Mouse (Mus musculus) olfactory bulb, adult 2 months (tissue): Measurements from ENCODE around the gene Sdc4. TPM values are rescaled to one million over a fixed set of nuclear protein-coding genes. Genes with fewer than 3 reads are reported as not detected.

ENCODE experiments used
- H3K27ac ChIP-seq: fragments of 200-500 bp; 2 replicates; pipeline ENCODE4 v1.5.1; 2012; ENCODE audit warnings: low read depth, low read length; ENCODE audit not compliant: insufficient read depth
- H3K4me1 ChIP-seq: fragments of 200-500 bp; 2 replicates; pipeline ENCODE4 v1.6.1; 2012; ENCODE audit warnings: low read length; ENCODE audit not compliant: control insufficient read depth, insufficient read depth
- H3K4me3 ChIP-seq: fragments of 200-500 bp; 2 replicates; pipeline ENCODE4 v1.5.1; 2012; ENCODE audit warnings: mild to moderate bottlenecking, low read depth, low read length, moderate library complexity; ENCODE audit not compliant: insufficient read depth
- CTCF ChIP-seq: fragments of 200-500 bp; IDR thresholded peaks from 2 replicates; pipeline ENCODE4 v1.5.1; 2012; ENCODE audit warnings: low read depth, mild to moderate bottlenecking, low read length, moderate library complexity; ENCODE audit not compliant: insufficient read depth
- POLR2A ChIP-seq: fragments of 200-500 bp; IDR thresholded peaks from 2 replicates; pipeline ENCODE4 v1.6.1; 2012; ENCODE audit warnings: mild to moderate bottlenecking, low read depth, low read length, moderate library complexity; ENCODE audit not compliant: insufficient read depth
- WGBS: fragments of 180-500 bp; shearing (Covaris S2); methylation state at CpG from one replicate; pipeline ENCODE4 v1.1.7; 2018; 5-methylcytosine and 5-hydroxymethylcytosine counted together
- polyA plus RNA-seq: library from polyadenylated mRNA; stranded (reverse); fragments of >200 nt; gene quantifications from 2 replicates; pipeline ENCODE4 v1.2.4, GENCODE M21; 2012; ENCODE audit warnings: low replicate concordance; ENCODE audit not compliant: missing spikeins, insufficient read depth, insufficient read length

The Sdc4 gene
- polyA plus RNA-seq, 1 experiment = 124 TPM

DNA sequence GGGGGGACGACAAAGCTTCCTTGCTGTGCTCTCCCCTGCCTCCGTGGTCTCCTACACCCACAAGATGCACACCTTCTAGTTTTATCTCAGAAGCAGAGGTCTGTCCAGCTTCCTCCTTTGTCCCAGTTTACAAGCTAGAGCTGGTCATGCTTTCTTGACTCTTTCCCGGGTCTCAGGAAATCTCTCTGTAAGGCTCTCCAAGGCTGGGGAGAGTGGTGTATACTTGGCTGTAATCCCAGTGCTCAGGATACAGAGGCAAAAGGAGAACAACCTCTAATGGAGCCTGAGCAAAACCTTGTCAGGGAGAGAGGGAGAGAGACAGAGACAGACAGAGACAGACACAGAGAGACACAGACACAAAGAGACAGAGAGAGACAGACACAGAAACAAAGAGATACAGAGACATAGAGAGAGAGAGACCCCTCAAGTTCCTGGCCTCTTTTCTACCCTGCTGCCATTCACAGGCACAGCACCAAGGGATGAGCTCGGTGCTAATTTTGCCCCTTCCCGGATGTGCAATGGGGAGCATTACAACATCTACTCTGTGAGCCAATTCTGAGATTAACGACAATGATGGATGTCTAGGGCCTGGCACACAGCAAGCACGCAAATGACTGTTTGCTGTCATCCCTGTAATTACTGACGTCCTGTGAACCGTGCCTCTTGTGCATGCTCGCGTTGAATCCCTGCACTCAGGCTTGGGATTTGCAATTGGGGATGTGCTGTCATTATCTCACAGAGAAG, 59.9 kb downstream of the Sdc4 start:
- TF ChIP-seq CTCF (no peak), POLR2A (no peak)
- Histone ChIP-seq H3K4me3 (no peak overlapping the region), H3K27ac (no peak overlapping the region), H3K4me1 (peaks cover 9% of the 10 kb centered on the region)
- WGBS = 51% methylated on average over 11 of the region's 11 CpGs

DNA sequence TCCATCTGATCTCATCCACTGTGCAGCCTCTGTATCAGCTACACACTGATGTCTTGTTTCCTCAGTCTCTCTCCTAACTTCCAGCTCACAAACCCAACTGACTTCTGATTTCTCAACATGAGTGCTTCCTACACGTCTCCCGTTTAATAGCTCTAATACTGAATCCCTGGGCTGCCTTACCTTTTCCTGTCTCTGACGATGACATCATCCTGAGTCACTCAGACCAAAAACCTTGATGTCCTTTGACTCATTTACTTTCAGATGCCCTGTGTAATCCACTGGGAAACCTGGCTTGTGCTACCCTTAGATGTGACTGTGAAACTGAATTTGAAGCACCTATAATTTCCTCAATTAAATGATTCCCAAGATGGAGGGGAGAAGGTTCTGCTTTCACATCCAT, 60.7 kb downstream of the Sdc4 start:
- Histone ChIP-seq H3K4me3 (no peak overlapping the region), H3K27ac (no peak overlapping the region), H3K4me1 (peaks cover 8% of the 10 kb centered on the region)
- 93% methylated on average over 3 of the region's 3 CpGs for WGBS
- no peak for TF ChIP-seq CTCF
- TF ChIP-seq POLR2A = no peak

DNA sequence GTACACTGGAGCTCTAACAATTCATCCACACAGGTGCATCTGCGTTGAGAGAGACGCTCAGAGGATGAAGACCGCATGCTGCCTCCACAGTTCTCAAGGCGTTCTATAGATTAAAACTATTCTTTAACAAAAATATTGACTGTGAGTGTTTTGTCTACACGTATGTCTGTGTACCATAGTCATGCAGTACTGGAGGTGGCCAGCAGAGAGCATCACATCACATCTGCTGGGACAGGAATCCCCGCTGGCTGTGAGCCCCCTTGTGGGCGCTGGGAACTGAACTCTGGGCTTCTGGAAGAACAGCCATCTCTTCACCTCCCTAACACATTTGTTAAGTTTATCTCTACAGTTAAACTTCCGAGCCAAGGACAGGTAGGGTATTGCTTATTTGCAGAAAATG, 62.0 kb downstream of the Sdc4 start:
- 82% methylated on average over 8 of the region's 8 CpGs for WGBS
- H3K27ac ChIP-seq = no peak overlapping the region
- TF ChIP-seq CTCF (no peak), POLR2A (no peak)
- H3K4me3 ChIP-seq = no peak overlapping the region
- H3K4me1 ChIP-seq = peaks cover 8% of the 10 kb centered on the region

DNA sequence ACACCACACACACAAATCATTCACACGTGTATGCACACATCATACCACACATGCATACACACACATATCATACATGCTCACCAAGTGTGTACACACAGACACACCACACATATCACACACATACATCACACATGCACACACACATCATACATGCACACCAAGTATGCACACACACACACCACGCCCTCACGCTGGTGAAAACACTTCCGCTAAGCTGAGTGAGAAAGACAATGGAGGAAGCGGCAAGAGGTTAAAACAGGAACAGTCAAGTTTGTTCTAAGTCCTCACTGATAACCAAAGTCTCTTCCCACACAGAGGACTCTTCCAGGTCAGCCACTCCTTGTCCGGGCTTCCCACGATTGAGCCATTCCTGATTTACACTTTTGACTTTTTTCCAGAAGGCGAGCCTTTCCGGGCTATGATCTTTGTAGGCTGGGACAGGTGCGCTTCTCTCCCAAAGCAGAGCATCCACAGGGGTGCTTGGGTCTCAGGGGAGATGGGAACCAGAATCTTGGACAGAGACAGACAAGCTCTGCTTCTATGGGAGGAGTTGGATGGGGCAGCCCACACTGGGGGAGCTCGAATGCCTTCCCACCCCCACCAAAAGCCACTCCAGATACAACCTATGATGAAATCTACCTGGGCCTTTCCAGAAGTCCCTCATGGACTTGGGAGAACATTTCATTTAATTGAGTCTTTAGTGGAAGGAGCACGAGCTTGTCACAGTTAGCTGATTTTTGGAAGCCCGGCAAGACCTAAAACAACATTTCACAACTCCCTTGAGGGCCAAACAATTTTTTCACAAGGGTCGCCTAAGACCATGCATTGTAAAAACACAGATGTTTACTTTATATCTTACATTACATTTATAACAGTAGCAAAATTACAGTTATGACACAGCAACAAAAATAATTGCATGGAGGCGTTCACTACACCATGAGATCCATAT, 65.9 kb downstream of the Sdc4 start:
- Histone ChIP-seq H3K4me1 (no peaks in the 10 kb centered on the region), H3K27ac (no peak overlapping the region), H3K4me3 (no peak overlapping the region)
- TF ChIP-seq POLR2A (no peak), CTCF (no peak)
- WGBS = 92% methylated on average over 15 of the region's 15 CpGs

Other genes starting within 250 kb of the Sdc4 start
- not detected in 2 replicates for gene Wfdc15a, start 243.8 kb downstream of the Sdc4 start, polyA plus RNA-seq
- gene Wfdc15b, start 222.2 kb downstream of the Sdc4 start, polyA plus RNA-seq = not detected in 2 replicates
- not detected in 2 replicates for gene Svs2, start 205.4 kb downstream of the Sdc4 start, polyA plus RNA-seq
- not detected in 2 replicates for gene Svs3b, start 187.2 kb downstream of the Sdc4 start, polyA plus RNA-seq
- not detected in 2 replicates for gene Svs4, start 165.4 kb downstream of the Sdc4 start, polyA plus RNA-seq
- not detected in 2 replicates for gene Svs3a, start 154.6 kb downstream of the Sdc4 start, polyA plus RNA-seq
- not detected in 2 replicates for gene Svs6, start 127.1 kb downstream of the Sdc4 start, polyA plus RNA-seq
- gene Svs5, start 111.1 kb downstream of the Sdc4 start, polyA plus RNA-seq = not detected in 2 replicates
- gene Slpi, start 54.8 kb downstream of the Sdc4 start, polyA plus RNA-seq = not detected in 2 replicates
- not detected in 2 replicates for gene Rbpjl, start 40.7 kb downstream of the Sdc4 start, polyA plus RNA-seq
- not detected in 2 replicates for gene Matn4, start 38.7 kb downstream of the Sdc4 start, polyA plus RNA-seq
- gene Sys1, start 13.1 kb upstream of the Sdc4 start, polyA plus RNA-seq = not detected in 2 replicates
- gene Gm20458, start 17.1 kb upstream of the Sdc4 start, polyA plus RNA-seq = not detected in 2 replicates
- gene Trp53tg5, start 29.8 kb upstream of the Sdc4 start, polyA plus RNA-seq = not detected in 2 replicates
- 84.6 TPM in 1 of 2 replicates, not detected in the other for gene Dbndd2, start 42.2 kb upstream of the Sdc4 start, polyA plus RNA-seq
- gene Pigt, start 53.6 kb upstream of the Sdc4 start, polyA plus RNA-seq = not detected in 2 replicates
- not detected in 2 replicates for gene Wfdc2, start 118.5 kb upstream of the Sdc4 start, polyA plus RNA-seq
- not detected in 2 replicates for gene Spint3, start 129.6 kb upstream of the Sdc4 start, polyA plus RNA-seq
- not detected in 2 replicates for gene Wfdc6a, start 141.6 kb upstream of the Sdc4 start, polyA plus RNA-seq
- gene Eppin, start 149.7 kb upstream of the Sdc4 start, polyA plus RNA-seq = not detected in 2 replicates
- not detected in 2 replicates for gene Wfdc6b, start 169.6 kb upstream of the Sdc4 start, polyA plus RNA-seq
- not detected in 2 replicates for gene Wfdc8, start 169.7 kb upstream of the Sdc4 start, polyA plus RNA-seq
- not detected in 2 replicates for gene Wfdc16, start 194.9 kb upstream of the Sdc4 start, polyA plus RNA-seq
- gene Wfdc10, start 212.2 kb upstream of the Sdc4 start, polyA plus RNA-seq = not detected in 2 replicates
- gene Wfdc9, start 212.7 kb upstream of the Sdc4 start, polyA plus RNA-seq = not detected in 2 replicates
- not detected in 2 replicates for gene Wfdc11, start 230.2 kb upstream of the Sdc4 start, polyA plus RNA-seq
- gene Wfdc13, start 241.2 kb upstream of the Sdc4 start, polyA plus RNA-seq = not detected in 2 replicates